Mouse (Mus musculus): ENCODE measurements around the gene Ltv1. TPM values are rescaled to one million over a fixed set of nuclear protein-coding genes. Genes with fewer than 3 reads are reported as not detected.

The Ltv1 gene
- polyA plus RNA-seq, 1 experiment = 23.5 TPM

- Histone ChIP-seq H3K4me1 (ENCODE audit: control insufficient read depth, insufficient read depth, low read length) (no peaks in the 10 kb centered on the region), H3K27me3 (ENCODE audit: control insufficient read depth, insufficient read depth, low read length) (no peaks in the 10 kb centered on the region), H3K27ac (ENCODE audit: insufficient read depth, low read length) (no peak overlapping the region), H3K4me3 (replicated peaks; ENCODE audit: insufficient read depth, low read depth, low read length) (no peak overlapping the region)
- no peak for TF ChIP-seq POLR2A (IDR thresholded peaks at IDR 0.05; ENCODE audit: borderline replicate concordance, insufficient read depth, low read length)
- no peak for TF ChIP-seq CTCF (IDR thresholded peaks at IDR 0.05; ENCODE audit: borderline replicate concordance, insufficient read depth, low read depth, low read length)
- 94% methylated on average over 2 of the region's 2 CpGs for WGBS
- no peak for DNase-seq
Observed at GRCm38 (mm10) chr10:13140434-13140833, 52.5 kb downstream of the Ltv1 start.

GRCm38 (mm10) chr10:13137906-13138305 lies 55.1 kb downstream of the Ltv1 start:
- DNase-seq = no peak
- H3K4me3 ChIP-seq (replicated peaks; ENCODE audit: insufficient read depth, low read depth, low read length) = no peak overlapping the region
- 17% methylated on average over 6 of the region's 6 CpGs for WGBS
- no peak for TF ChIP-seq CTCF (IDR thresholded peaks at IDR 0.05; ENCODE audit: borderline replicate concordance, insufficient read depth, low read depth, low read length)
- no peak for TF ChIP-seq POLR2A (IDR thresholded peaks at IDR 0.05; ENCODE audit: borderline replicate concordance, insufficient read depth, low read length)
- no peaks in the 10 kb centered on the region for H3K4me1 ChIP-seq (ENCODE audit: control insufficient read depth, insufficient read depth, low read length)
- no peaks in the 10 kb centered on the region for H3K27me3 ChIP-seq (ENCODE audit: control insufficient read depth, insufficient read depth, low read length)
- H3K27ac ChIP-seq (ENCODE audit: insufficient read depth, low read length) = no peak overlapping the region

- 90% methylated on average over 7 of the region's 7 CpGs for WGBS
- no peak for DNase-seq
- Histone ChIP-seq H3K4me1 (ENCODE audit: control insufficient read depth, insufficient read depth, low read length) (no peaks in the 10 kb centered on the region), H3K4me3 (replicated peaks; ENCODE audit: insufficient read depth, low read depth, low read length) (no peak overlapping the region), H3K27ac (ENCODE audit: insufficient read depth, low read length) (no peak overlapping the region), H3K27me3 (ENCODE audit: control insufficient read depth, insufficient read depth, low read length) (no peaks in the 10 kb centered on the region)
- TF ChIP-seq CTCF (IDR thresholded peaks at IDR 0.05; ENCODE audit: borderline replicate concordance, insufficient read depth, low read depth, low read length) (no peak), POLR2A (IDR thresholded peaks at IDR 0.05; ENCODE audit: borderline replicate concordance, insufficient read depth, low read length) (no peak)
Observed at GRCm38 (mm10) chr10:13135751-13136150, 57.2 kb downstream of the Ltv1 start.

GRCm38 (mm10) chr10:13135276-13135675 lies 57.7 kb downstream of the Ltv1 start:
- no peaks in the 10 kb centered on the region for H3K27me3 ChIP-seq (ENCODE audit: control insufficient read depth, insufficient read depth, low read length)
- 91% methylated on average over 7 of the region's 7 CpGs for WGBS
- H3K4me1 ChIP-seq (ENCODE audit: control insufficient read depth, insufficient read depth, low read length) = no peaks in the 10 kb centered on the region
- TF ChIP-seq CTCF (IDR thresholded peaks at IDR 0.05; ENCODE audit: borderline replicate concordance, insufficient read depth, low read depth, low read length) = no peak
- TF ChIP-seq POLR2A (IDR thresholded peaks at IDR 0.05; ENCODE audit: borderline replicate concordance, insufficient read depth, low read length) = no peak
- no peak overlapping the region for H3K27ac ChIP-seq (ENCODE audit: insufficient read depth, low read length)
- no peak overlapping the region for H3K4me3 ChIP-seq (replicated peaks; ENCODE audit: insufficient read depth, low read depth, low read length)
- DNase-seq = no peak

- no peak overlapping the region for H3K27ac ChIP-seq (ENCODE audit: insufficient read depth, low read length)
- TF ChIP-seq POLR2A (IDR thresholded peaks at IDR 0.05; ENCODE audit: borderline replicate concordance, insufficient read depth, low read length) = no peak
- TF ChIP-seq CTCF (IDR thresholded peaks at IDR 0.05; ENCODE audit: borderline replicate concordance, insufficient read depth, low read depth, low read length) = no peak
- no peak for DNase-seq
- H3K27me3 ChIP-seq (ENCODE audit: control insufficient read depth, insufficient read depth, low read length) = no peaks in the 10 kb centered on the region
- no peak overlapping the region for H3K4me3 ChIP-seq (replicated peaks; ENCODE audit: insufficient read depth, low read depth, low read length)
- no peaks in the 10 kb centered on the region for H3K4me1 ChIP-seq (ENCODE audit: control insufficient read depth, insufficient read depth, low read length)
- 51% methylated on average over 4 of the region's 4 CpGs for WGBS
Observed at GRCm38 (mm10) chr10:13133850-13134249, 59.1 kb downstream of the Ltv1 start.

Other genes starting within 250 kb of the Ltv1 start
- gene Stx11, start 228.9 kb downstream of the Ltv1 start, polyA plus RNA-seq (2012; rRNA removed) = 0.10 and 0.11 TPM in 2 replicates
- 19.1 and 21.2 TPM in 2 replicates for gene Sf3b5, start 187.8 kb downstream of the Ltv1 start, polyA plus RNA-seq (2012; rRNA removed)
- gene Plagl1, start 132.7 kb downstream of the Ltv1 start, polyA plus RNA-seq (2012; rRNA removed) = 12.7 and 13.6 TPM in 2 replicates
- not detected in 2 replicates for gene Zc2hc1b, start 15.1 kb downstream of the Ltv1 start, polyA plus RNA-seq (2012; rRNA removed)

Data from cerebellum, adult 2 months (tissue).